Mouse (Mus musculus): ENCODE data around the gene Atxn2.

GRCm38 (mm10) chr5:121685495-121685894, 25.6 kb upstream of the Atxn2 start:
- TF ChIP-seq POLR2A (IDR thresholded peaks at IDR 0.05; ENCODE audit: low read depth, low read length): no peak
- TF ChIP-seq CTCF (IDR thresholded peaks at IDR 0.05; ENCODE audit: borderline replicate concordance, insufficient read depth, low read length): no peak

Data from embryonic fibroblast, embryonic 13.5 days (primary cell).